Mouse (Mus musculus): ENCODE measurements around the gene Atp6v0b.

- TF ChIP-seq CTCF (IDR thresholded peaks at IDR 0.05) (no peak), EP300 (IDR thresholded peaks at IDR 0.05) (no peak)
These were observed 47.8 kb downstream of the Atp6v0b start for GRCm38 (mm10) chr4:117839366-117839765.
